Mouse (Mus musculus) kidney, adult 2 months (tissue): ENCODE measurements around the gene Sfxn2. TPM values are rescaled to one million over a fixed set of nuclear protein-coding genes. Genes with fewer than 3 reads are reported as not detected.
A peak's percentile ranks its signal among the peaks of the same experiment; 100 is the strongest.

Experiments
- DNase-seq: peaks from one replicate; pipeline ENCODE4 v3.0.0; 2021
- H3K27ac ChIP-seq: fragments of 200-500 bp; 2 replicates; pipeline ENCODE4 v1.5.1; 2012; ENCODE audit warnings: low read depth, low read length, control low read depth, inconsistent platforms; ENCODE audit not compliant: insufficient read depth
- H3K27me3 ChIP-seq: fragments of 200-500 bp; replicated peaks from 2 replicates; pipeline ENCODE4 v1.6.1; 2012; ENCODE audit warnings: mild to moderate bottlenecking, moderate library complexity, low read length, inconsistent platforms; ENCODE audit not compliant: control insufficient read depth, insufficient read depth
- H3K36me3 ChIP-seq: fragments of 200-500 bp; 2 replicates; pipeline ENCODE4 v1.6.1; 2012; ENCODE audit warnings: mild to moderate bottlenecking, moderate library complexity, low read length, inconsistent platforms; ENCODE audit not compliant: control insufficient read depth, insufficient read depth
- H3K4me1 ChIP-seq: fragments of 200-500 bp; 2 replicates; pipeline ENCODE4 v1.6.1; 2011; ENCODE audit warnings: low read length; ENCODE audit not compliant: control insufficient read depth, insufficient read depth
- H3K4me3 ChIP-seq: fragments of 200-500 bp; 2 replicates; pipeline ENCODE4 v1.5.1; 2011; ENCODE audit warnings: mild to moderate bottlenecking, low read depth, low read length, control low read depth; ENCODE audit not compliant: insufficient read depth
- CTCF ChIP-seq: fragments of 200-500 bp; conservative IDR thresholded peaks from 2 replicates; pipeline ENCODE4 v1.5.1; 2011; ENCODE audit warnings: low read depth, mild to moderate bottlenecking, control low read depth, low read length, moderate library complexity, mixed read lengths; ENCODE audit not compliant: insufficient read depth, insufficient read length
- POLR2A ChIP-seq: fragments of 200-500 bp; IDR thresholded peaks from one replicate; pipeline ENCODE4 v1.6.1; 2011; ENCODE audit warnings: low read depth, low read length, control low read depth
- WGBS: fragments of 180-500 bp; shearing (Covaris S2); methylation state at CpG from one replicate; pipeline ENCODE4 v1.1.7; 2018; 5-methylcytosine and 5-hydroxymethylcytosine counted together
- polyA plus RNA-seq: library from polyadenylated mRNA; depleted of rRNA; stranded (reverse); fragments of >200 nt; gene quantifications from 2 replicates; pipeline ENCODE4 v1.2.3, GENCODE M21; 2012

The Sfxn2 gene
- polyA plus RNA-seq, 1 experiment = 23.0 TPM

DNA sequence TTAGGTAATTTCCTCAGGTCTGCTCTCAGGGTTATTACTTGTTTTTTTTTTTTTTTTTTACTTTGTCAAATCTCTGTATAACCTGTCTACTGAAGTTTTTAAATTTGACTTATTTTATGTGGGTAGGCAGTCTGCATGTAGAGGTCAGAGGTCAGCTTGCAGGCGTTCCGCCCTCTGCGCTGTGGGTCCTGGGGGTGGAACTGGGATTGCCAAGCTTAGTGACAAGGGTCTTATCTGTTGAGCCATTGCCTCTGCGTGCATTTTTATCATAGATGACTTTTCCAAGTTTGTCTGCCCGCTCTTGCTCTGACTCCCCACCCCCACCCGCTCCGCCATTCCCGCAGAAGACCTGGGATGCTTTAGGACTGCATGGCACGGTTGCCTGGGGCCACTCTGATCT, 62.6 kb downstream of the Sfxn2 start:
- WGBS = 59% methylated on average over 9 of the region's 9 CpGs
- DNase-seq = no peak
- no peak for TF ChIP-seq CTCF
- TF ChIP-seq POLR2A = no peak
- no peak overlapping the region for H3K27ac ChIP-seq
- no peaks in the 10 kb centered on the region for H3K36me3 ChIP-seq
- H3K4me1 ChIP-seq = peaks cover 18% of the 10 kb centered on the region
- H3K4me3 ChIP-seq = no peak overlapping the region
- H3K27me3 ChIP-seq = no peaks in the 10 kb centered on the region

DNA sequence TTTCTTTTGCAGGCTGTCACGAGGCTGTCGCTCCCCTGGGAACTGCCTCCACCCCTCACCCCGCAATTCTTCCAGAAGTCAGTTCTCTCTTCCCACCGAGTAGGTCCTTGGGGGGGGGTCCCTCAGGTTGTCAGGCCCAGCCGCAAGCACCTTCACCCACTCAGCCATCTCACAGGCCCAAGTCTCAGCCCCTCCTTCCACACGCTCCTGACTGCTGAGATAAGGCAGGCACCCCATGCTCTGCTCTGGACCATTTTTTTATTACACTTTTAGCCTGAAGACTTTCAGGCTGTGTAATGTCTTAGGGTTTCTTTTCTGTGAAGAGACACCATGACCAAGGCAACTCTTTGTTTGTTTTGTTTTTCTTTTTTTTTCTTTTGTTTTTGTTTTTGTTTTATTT, 64.4 kb downstream of the Sfxn2 start:
- no peak overlapping the region; the same call in 1 of the 2 replicates for H3K27ac ChIP-seq
- WGBS = 48% methylated on average over 6 of the region's 6 CpGs
- no peaks in the 10 kb centered on the region for H3K27me3 ChIP-seq
- H3K4me1 ChIP-seq = peaks cover 33% of the 10 kb centered on the region
- DNase-seq = no peak
- no peaks in the 10 kb centered on the region for H3K36me3 ChIP-seq
- no peak overlapping the region for H3K4me3 ChIP-seq
- TF ChIP-seq CTCF (no peak), POLR2A (no peak)

DNA sequence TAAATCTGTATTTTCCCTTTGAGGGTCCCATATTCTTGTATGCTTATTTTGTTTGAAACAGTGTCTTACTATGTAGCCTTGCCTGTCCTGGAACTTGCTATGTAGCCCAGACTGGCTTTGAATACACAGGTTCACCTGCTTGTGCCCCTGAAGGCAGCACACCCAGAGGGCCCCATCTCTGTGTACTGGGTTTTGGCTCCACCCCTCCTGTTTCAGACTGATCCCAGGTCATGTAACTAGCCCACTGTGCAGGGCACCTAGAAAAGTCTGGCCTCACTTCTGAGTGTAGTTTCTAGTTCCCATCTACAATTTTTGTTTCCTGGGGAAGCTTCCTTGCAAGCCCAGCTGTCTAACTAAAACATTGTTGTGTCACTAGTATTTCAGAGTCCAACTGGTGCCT, 65.9 kb downstream of the Sfxn2 start:
- Histone ChIP-seq H3K36me3 (no peaks in the 10 kb centered on the region), H3K4me1 (peaks cover 45% of the 10 kb centered on the region), H3K27ac (peak overlapping the region; percentile 34; the same call in 1 of the 2 replicates), H3K4me3 (no peak overlapping the region), H3K27me3 (no peaks in the 10 kb centered on the region)
- TF ChIP-seq CTCF (no peak), POLR2A (no peak)
- no peak for DNase-seq

DNA sequence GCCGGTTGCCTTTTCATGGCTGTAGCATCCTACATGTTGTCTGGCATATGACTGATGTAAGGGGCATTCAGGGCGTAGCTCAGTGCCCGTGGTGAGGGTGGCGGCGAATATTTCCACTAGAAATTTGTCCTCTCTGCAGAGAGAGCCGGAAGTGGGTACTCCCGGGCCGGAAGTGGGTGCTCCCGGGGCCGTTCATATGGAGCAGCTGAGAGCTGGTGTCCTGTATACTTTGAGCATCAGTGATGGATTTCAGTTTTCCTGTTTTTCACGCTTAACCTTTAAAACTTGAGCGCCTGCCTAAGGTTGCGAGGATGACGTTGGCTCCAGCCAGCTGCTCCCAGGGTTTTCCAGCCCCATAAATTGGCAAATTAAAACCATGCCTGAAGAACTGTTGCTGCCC, 66.3 kb downstream of the Sfxn2 start:
- Histone ChIP-seq H3K27me3 (no peaks in the 10 kb centered on the region), H3K27ac (peak overlapping the region; percentile 34), H3K4me3 (no peak overlapping the region), H3K4me1 (peaks cover 47% of the 10 kb centered on the region), H3K36me3 (no peaks in the 10 kb centered on the region; the same call in 1 of the 2 replicates)
- WGBS = 65% methylated on average over 14 of the region's 14 CpGs
- TF ChIP-seq POLR2A (no peak), CTCF (no peak)
- DNase-seq = peak; percentile 57

DNA sequence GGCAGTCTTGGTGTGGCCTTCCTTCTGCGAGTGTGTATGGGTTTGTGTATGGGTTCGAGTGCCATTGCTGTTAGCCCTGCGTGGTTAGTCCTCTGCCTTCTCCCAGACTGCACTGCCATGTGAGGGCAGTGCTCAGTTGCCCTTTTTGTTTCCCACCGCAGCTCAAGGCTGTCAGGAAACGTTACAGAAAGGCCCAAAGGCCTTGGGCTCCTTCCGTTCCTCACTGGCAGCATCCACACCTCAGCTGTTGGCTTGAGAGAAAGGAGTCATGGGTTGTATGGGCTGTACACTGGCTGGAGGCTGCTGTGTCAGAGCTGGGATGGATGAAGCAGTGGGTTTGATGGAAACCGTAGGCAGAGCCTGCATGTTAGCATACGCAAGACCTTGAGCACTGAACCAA, 67.6 kb downstream of the Sfxn2 start:
- TF ChIP-seq POLR2A (no peak), CTCF (no peak)
- no peak for DNase-seq
- Histone ChIP-seq H3K27ac (peak overlapping the region; percentile 94), H3K36me3 (no peaks in the 10 kb centered on the region; the same call in 1 of the 2 replicates), H3K4me3 (no peak overlapping the region), H3K27me3 (no peaks in the 10 kb centered on the region), H3K4me1 (peaks cover 57% of the 10 kb centered on the region)
- 77% methylated on average over 8 of the region's 8 CpGs for WGBS

DNA sequence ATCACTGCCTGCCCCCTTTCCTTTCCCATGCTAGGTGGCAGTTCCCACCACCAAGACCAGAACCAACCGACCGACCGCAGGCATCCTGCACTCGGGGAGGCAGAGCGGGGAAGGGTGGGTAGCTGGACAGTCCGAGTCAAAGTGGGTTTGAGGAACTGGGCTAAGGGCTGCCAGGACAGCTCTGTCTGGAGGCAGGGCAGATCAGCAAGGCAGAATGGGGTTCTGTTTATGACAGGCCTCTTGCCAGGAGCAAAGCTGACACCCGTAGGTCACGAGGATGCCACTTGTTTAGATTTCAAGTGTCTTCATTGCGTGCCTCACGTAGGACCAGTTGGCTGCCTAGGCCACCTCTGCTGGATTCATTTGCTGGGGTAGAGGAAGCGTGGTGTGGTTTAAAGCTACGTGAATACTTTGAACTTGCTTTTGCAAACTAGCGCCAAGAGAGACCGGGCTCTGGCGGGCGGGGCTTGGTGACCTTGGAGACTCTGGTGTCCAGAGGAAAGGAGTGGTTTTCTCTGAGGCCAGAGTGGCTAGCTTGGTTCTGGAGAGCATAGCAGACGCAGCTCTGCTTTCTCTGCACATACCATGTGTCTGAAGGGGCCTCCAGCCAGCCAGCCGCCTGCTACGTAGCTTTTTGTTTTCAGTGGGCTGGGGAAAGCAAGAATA, 68.4 kb downstream of the Sfxn2 start:
- 27% methylated on average over 19 of the region's 19 CpGs for WGBS
- H3K4me1 ChIP-seq = peaks cover 57% of the 10 kb centered on the region
- peak overlapping the region; percentile 94 for H3K27ac ChIP-seq
- TF ChIP-seq CTCF (no peak), POLR2A (no peak)
- no peaks in the 10 kb centered on the region; the same call in 1 of the 2 replicates for H3K36me3 ChIP-seq
- DNase-seq = peak; percentile 93
- no peak overlapping the region for H3K4me3 ChIP-seq
- no peaks in the 10 kb centered on the region for H3K27me3 ChIP-seq

DNA sequence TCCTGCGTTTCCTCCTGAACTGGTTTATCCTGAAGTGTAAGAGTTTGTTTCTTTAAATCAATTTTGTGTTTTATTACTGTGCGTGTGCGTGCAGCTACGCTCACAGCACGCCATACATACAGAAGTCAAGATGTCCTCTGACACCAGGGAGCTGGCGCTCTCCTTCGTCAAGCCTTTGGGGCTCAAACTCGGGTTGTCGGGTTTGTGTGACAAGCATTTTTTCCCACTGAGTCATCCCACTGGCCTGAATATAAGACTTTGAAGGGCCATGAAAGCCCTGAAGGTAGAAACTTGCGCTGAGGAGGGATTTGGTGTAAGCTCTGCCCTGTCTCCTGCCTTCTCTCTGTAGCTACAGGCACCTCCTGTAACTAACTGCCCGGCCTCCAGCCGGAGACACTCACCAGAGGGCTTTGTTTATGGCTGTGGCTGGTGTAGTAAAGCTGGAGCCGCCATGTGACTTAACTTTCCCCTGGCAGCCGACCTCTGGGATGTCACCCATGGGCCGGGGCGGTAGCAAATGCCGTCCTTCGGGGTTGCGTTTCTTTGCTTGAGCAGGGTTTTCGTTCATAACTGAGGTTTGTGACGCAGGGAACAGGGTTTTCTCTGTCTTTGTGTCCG, 69.1 kb downstream of the Sfxn2 start:
- WGBS = 47% methylated on average over 22 of the region's 22 CpGs
- H3K4me1 ChIP-seq = peaks cover 55% of the 10 kb centered on the region
- no peak overlapping the region for H3K4me3 ChIP-seq
- no peaks in the 10 kb centered on the region for H3K27me3 ChIP-seq
- peak; percentile 47 for DNase-seq
- H3K27ac ChIP-seq = peak overlapping the region; percentile 94
- H3K36me3 ChIP-seq = no peaks in the 10 kb centered on the region; the same call in 1 of the 2 replicates
- TF ChIP-seq POLR2A (no peak), CTCF (no peak)
